Mouse (Mus musculus) frontal cortex, postnatal 10 days (tissue): ENCODE data around the gene Zfp800.

Experiments used
- DNase-seq, 2 experiments: peaks; one replicate each; pipeline ENCODE4 v3.0.0; 2022; ENCODE audit warnings: low spot score in 2 of 2, mixed read lengths in 1 of 2

The Zfp800 gene

DNA sequence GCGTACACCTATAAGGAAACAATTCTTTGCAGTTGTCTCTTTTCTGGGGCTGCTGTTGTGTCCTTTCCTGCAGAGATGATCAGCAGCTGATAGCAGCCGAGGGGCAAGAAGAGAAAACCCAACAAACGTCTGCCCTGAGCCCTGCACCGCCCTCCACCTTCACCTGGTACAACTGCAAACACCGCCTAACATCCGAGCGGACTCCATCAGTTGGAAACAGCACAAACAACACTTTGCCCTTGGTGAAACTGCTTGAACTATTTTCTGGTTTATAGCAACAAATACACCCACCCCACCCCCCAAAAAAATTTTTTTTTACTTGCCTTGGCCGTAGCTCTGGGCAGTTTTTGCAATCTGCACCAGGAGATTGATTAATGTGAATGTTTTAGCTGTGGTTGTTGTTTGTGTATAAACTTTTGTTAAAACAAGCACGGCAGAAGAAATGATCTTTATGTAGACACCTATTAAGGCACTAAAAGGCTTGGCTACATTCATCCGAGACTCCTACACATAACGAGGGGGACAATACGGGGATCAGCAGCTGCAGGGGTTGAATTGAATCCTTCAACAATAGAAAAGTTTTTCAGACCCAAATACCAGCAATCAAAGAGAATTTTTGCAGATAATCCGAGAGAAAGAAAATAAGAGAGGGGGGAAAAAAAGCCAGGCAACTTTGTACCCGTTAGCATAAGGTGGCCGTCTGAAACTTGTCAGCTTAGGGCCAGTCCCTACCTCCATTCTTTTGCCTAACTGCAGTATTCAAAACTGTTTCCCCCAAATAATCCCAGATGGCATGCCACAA, 1.6 kb downstream of the Zfp800 start:
- DNase-seq: no peak

DNA sequence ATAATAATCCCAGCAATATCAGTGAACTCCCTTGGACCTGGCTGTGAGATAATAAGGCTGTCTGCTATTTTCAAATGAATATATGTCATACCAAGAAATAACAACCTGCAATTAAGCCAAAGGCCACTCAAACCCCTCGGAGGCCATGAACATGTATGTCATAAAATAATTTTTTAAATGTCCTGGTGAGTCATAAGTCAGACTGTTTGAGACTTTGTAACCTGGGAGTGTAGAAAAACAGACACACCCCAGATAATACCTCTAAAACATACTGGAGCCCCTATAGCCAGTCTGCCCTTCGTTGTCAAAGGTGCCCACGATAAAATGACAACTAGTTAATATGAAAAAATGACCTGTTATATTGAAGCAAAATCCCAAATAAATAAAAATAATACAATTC, 8.8 kb downstream of the Zfp800 start:
- DNase-seq: no peak

DNA sequence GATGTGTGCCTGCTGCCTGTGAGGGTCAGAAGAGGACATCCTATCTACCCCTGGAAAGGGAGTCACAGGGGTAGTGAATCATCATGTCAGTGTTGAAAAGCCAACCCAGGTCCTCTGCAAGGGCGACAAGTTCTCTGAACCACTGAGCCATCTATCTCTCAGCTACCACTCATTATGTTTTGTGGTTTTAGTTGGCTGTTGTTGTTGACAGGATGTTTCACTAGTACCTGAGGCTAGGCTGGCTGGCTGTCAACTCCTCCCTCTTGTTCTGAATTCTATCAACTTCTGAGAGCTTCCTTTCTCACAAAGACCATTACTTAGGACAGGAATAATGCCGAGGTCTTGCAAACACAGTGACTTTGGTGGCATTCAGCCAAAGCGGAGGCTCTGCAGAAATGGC, 12.6 kb downstream of the Zfp800 start:
- no peak for DNase-seq

DNA sequence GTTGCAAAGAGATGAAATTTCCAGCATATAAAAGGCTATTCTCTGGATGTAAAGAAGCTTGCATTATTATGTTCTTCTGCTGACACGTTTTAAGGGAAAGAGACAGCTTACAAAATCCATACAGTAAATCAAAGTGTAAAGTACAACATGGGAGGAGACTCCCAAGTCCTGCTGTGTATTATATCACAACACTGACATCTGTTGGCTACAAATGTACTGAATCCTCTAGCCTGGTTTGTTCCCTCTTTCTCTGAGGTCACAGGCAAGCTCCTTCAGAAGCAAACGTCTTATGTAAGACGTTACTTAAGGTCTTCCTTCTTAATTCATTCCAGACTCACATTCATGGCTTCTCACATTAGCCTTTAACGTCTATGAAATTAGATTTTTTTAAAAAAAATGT, 15.8 kb downstream of the Zfp800 start:
- DNase-seq: no peak

- no peak for DNase-seq
Observed at GRCm38 (mm10) chr6:28369966-28370683, 27.7 kb downstream of the Zfp800 start.

- DNase-seq: no peak
Observed at GRCm38 (mm10) chr6:28367575-28367974, 30.2 kb downstream of the Zfp800 start.

GRCm38 (mm10) chr6:28351066-28351465, 46.7 kb downstream of the Zfp800 start:
- DNase-seq: no peak

- no peak for DNase-seq
Observed at GRCm38 (mm10) chr6:28345677-28346076, 52.1 kb downstream of the Zfp800 start.

- no peak for DNase-seq
Observed at GRCm38 (mm10) chr6:28345181-28345580, 52.6 kb downstream of the Zfp800 start.

GRCm38 (mm10) chr6:28342863-28343262, 54.9 kb downstream of the Zfp800 start:
- DNase-seq: no peak

GRCm38 (mm10) chr6:28341174-28341573, 56.6 kb downstream of the Zfp800 start:
- DNase-seq: no peak

- DNase-seq: no peak
Observed at GRCm38 (mm10) chr6:28339410-28339809, 58.4 kb downstream of the Zfp800 start.

GRCm38 (mm10) chr6:28333696-28334095, 64.1 kb downstream of the Zfp800 start:
- no peak for DNase-seq

DNA sequence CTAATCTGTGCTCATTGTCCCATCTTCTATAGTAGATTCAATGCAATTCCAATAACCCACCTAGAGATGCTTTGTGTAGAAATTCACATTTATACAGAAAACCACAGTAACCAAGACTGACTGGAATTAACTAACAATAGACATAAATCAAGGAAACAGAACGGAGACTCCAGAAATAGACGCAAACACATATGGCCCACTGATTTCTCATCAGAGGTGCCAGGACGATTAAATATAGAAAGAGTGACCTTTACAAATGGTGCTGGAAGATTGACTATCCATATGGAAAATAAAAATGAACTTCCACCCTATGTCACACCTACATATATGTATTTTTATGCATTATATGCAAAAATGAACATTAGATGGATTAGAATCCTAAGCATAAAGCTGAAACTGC, 65.3 kb downstream of the Zfp800 start:
- DNase-seq: no peak

- DNase-seq: no peak
Observed at GRCm38 (mm10) chr6:28329815-28330214, 68.0 kb downstream of the Zfp800 start.

DNA sequence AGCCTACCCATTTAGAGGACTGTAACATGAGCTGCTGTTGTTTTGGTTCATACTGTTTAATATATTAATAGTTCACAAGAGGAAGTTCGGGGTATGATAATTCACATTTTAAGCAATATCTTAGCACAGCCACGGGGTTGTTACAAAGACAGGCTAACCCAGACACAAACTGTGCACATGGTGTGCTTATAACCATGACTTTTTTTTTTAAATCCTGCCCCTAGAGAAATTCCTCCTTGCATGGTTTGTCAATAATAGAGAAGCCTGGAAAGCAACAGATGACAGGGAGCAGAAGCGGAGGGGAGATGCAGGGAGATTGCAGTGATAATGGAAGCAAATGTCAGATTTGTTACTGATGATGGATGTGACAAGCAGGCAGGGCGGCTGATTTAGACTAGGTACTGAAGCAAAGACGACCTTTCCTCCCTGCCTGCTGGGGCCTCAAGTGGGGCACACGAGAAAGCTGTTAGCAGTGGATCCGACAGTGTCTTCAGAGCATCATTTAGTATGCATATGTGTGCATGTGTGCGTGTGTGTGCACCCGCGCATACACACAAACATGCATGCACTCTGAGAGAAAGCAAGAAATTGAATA, 68.7 kb downstream of the Zfp800 start:
- DNase-seq: no peak

GRCm38 (mm10) chr6:28326720-28327119, 71.1 kb downstream of the Zfp800 start:
- no peak for DNase-seq

GRCm38 (mm10) chr6:28322399-28322798, 75.4 kb downstream of the Zfp800 start:
- DNase-seq: no peak

DNA sequence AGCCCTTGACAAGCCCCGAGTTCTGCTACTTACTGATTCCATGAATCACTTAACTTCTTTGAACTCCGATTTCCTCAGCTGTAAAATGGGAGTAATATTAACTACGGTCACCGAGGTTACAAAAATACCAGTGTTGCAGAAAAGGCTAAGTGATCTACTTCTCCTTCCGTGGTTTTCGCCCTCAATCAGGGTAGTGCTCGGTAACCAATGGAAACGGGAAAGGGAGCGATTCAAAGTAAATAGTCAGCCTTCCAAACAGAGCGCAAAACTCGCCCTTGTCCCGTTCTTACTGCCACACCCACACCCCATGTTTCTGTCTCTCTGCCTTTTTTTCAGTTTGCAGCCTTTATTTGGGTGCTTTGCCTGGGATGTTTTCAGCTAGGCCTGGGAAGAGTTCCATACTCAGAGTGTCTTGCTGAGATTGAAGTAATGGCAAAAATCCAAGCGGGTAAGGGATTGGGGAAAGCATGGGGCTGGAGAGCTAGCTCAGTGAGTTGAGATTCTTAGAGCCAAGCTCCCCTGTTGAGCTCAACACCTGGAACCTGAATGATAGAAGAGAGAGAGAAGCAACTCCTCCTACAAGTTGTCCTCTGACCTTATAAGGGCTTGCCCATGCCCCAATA, 78.0 kb downstream of the Zfp800 start:
- no peak for DNase-seq

- DNase-seq: no peak
Observed at GRCm38 (mm10) chr6:28318820-28319573, 78.8 kb downstream of the Zfp800 start.

DNA sequence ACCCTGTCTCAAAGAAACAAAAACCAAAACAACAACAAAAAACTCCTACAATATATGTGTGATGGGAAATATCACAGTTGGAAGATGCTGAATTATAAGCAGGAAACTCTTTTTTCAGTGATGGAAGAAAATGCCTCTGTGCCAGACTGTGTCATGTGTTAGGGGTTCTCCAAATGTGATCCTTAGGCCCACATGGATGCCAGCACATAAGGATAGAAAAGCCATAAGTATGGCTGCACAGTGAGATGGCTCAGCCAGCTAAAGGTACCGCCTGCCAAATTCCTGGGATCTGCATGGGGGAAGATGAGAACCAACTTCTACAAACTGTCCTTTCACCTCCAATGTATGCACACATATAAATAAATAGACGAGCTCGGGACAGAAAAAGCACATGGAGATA, 82.6 kb downstream of the Zfp800 start:
- no peak for DNase-seq

- DNase-seq: no peak
Observed at GRCm38 (mm10) chr6:28312067-28312466, 85.7 kb downstream of the Zfp800 start.
